Mouse (Mus musculus): Measurements from ENCODE around the gene Tmem262. TPM values are rescaled to one million over a fixed set of nuclear protein-coding genes. Genes with fewer than 3 reads are reported as not detected.
A peak's percentile ranks its signal among the peaks of the same experiment; 100 is the strongest.

Gene Tmem262
- polyA plus RNA-seq, 1 experiment from 2014 or later, result not detected

DNA sequence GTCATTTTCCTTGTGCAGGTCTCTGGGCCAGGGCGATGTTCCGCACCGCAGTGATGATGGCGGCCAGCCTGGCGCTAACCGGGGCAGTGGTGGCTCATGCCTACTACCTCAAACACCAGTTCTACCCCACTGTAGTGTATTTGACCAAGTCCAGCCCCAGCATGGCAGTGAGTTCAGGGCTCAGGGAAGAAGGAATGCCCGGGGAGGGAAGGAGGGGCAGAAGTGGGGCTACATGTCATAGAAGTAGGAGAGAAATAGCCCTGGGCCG is 32.0 kb upstream of the Tmem262 start:
- Histone ChIP-seq H3K27ac (replicated peaks) (peak overlapping the region; percentile 98; the same call in 1 of the 2 replicates), H3K9ac (ENCODE audit: low read length) (peak overlapping the region; percentile 82), H3K27me3 (ENCODE audit: control insufficient read depth, insufficient read depth, low read length) (no peaks in the 10 kb centered on the region), H3K4me1 (replicated peaks; ENCODE audit: control insufficient read depth, insufficient read depth) (0 out of 2 replicates have a peak, but pooled peaks cover 2% of the 10 kb centered on the region), H3K36me3 (ENCODE audit: control insufficient read depth, insufficient read depth, low read length) (peaks cover 37% of the 10 kb centered on the region), H3K9me3 (ENCODE audit: control insufficient read depth, low read length) (no peaks in the 10 kb centered on the region), H3K4me3 (ENCODE audit: low read depth, low read length) (peak overlapping the region; percentile 82), H3K4me2 (replicated peaks; ENCODE audit: low read depth) (peak overlapping the region; percentile 87)
- WGBS, result 74% methylated on average over 8 of the region's 8 CpGs
- TF ChIP-seq CTCF (IDR thresholded peaks at IDR 0.05; ENCODE audit: low read depth), result no peak
- no peak for TF ChIP-seq EP300 (optimal IDR thresholded peaks at IDR 0.05)
- ATAC-seq (ENCODE audit: low FRiP score, low TSS enrichment) (no peak; the same call in 1 of the 2 replicates), DNase-seq (ENCODE audit: low spot score) (no peak)

DNA sequence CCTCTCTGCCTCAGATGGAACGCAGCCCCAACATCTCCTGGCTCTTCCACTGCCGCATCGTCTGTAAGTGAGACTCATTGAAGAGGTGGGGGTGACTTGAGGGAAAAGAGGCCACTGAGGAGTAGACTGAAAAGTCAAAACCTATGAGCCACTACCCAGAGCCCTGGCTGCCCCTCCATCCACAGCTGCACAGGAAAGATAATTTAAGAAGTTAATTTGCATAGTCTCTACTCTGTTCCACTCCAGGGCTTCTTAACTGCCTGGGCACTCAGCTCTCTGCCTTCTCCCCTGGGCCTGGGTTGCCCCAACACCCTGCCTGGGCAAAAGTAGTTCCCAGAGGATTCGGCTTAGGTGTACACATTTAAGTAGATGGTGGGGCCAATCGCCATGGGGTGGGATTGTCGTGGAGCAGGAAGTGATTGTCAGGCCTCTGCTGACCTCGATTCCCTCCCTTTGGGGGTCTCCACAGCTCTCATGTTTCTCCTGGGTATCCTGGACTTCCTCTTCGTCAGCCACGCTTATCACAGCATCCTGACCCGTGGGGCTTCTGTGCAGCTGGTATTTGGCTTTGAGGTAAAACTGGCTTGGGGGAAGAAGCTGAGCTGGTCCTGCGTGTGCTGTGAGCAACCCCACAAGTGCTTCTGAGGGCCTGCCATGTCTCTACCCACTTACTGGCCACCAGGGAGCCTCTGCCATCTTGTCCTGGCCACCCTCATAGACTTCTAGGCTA is 31.0 kb upstream of the Tmem262 start:
- 0 out of 2 replicates have a peak, but pooled peaks cover 2% of the 10 kb centered on the region for H3K4me1 ChIP-seq (replicated peaks; ENCODE audit: control insufficient read depth, insufficient read depth)
- no peak for ATAC-seq (ENCODE audit: low FRiP score, low TSS enrichment)
- H3K4me2 ChIP-seq (replicated peaks; ENCODE audit: low read depth), result no peak overlapping the region
- H3K27me3 ChIP-seq (ENCODE audit: control insufficient read depth, insufficient read depth, low read length), result no peaks in the 10 kb centered on the region
- 85% methylated on average over 11 of the region's 11 CpGs for WGBS
- TF ChIP-seq EP300 (optimal IDR thresholded peaks at IDR 0.05), result no peak
- TF ChIP-seq CTCF (IDR thresholded peaks at IDR 0.05; ENCODE audit: low read depth), result no peak
- H3K36me3 ChIP-seq (ENCODE audit: control insufficient read depth, insufficient read depth, low read length), result peaks cover 39% of the 10 kb centered on the region
- no peak for DNase-seq (ENCODE audit: low spot score)
- no peak overlapping the region for H3K27ac ChIP-seq (replicated peaks)
- H3K9ac ChIP-seq (ENCODE audit: low read length), result no peak overlapping the region
- no peak overlapping the region for H3K4me3 ChIP-seq (ENCODE audit: low read depth, low read length)
- H3K9me3 ChIP-seq (ENCODE audit: control insufficient read depth, low read length), result no peaks in the 10 kb centered on the region

DNA sequence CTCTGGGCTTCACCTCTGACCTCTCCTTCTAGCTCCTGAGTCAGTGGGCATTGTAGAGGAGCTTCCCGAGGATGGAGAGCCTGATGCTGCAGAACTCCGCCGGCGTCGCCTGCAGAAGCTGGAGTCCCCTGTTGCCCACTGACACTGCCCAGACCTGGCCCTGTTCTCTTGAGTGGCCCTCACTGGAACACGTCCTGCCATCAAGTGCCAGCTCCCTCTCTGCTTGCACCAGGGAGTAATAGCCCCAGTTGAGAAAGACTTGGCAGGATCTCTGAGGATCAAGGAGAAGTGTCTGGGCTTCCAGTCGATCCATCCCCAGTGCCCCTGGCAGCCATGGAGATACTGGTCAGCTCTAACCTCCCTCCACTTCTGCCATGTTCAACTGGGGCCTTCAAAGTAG is 27.3 kb upstream of the Tmem262 start:
- Histone ChIP-seq H3K36me3 (ENCODE audit: control insufficient read depth, insufficient read depth, low read length) (peaks cover 39% of the 10 kb centered on the region), H3K4me2 (replicated peaks; ENCODE audit: low read depth) (no peak overlapping the region), H3K9me3 (ENCODE audit: control insufficient read depth, low read length) (no peaks in the 10 kb centered on the region), H3K4me1 (replicated peaks; ENCODE audit: control insufficient read depth, insufficient read depth) (peaks cover 2% of the 10 kb centered on the region; the same call in 1 of the 2 replicates), H3K27me3 (ENCODE audit: control insufficient read depth, insufficient read depth, low read length) (no peaks in the 10 kb centered on the region), H3K9ac (ENCODE audit: low read length) (no peak overlapping the region), H3K27ac (replicated peaks) (no peak overlapping the region), H3K4me3 (ENCODE audit: low read depth, low read length) (no peak overlapping the region)
- DNase-seq (ENCODE audit: low spot score) (no peak), ATAC-seq (ENCODE audit: low FRiP score, low TSS enrichment) (no peak)
- WGBS, result 83% methylated on average over 7 of the region's 7 CpGs
- TF ChIP-seq CTCF (IDR thresholded peaks at IDR 0.05; ENCODE audit: low read depth) (no peak), EP300 (optimal IDR thresholded peaks at IDR 0.05) (no peak)

DNA sequence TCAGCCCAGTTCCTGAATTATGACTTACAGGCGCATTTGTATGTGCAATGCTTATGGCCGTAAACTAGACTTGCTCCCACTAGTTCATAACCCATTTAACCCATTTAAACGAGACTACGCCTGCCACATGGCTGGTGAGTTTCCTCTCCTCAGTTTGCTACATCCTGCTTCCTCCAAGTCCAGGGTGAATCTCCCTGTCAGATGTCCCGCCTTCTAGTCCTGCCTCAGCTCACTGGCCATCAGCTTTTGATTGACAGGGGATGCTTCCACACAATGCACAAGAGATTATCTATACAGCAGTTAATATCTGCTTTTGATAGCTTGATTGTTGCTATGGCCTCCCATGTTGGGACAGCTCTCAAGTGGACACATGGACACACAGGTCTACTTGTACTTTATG is 25.5 kb upstream of the Tmem262 start:
- no peak overlapping the region for H3K9ac ChIP-seq (ENCODE audit: low read length)
- ATAC-seq (ENCODE audit: low FRiP score, low TSS enrichment) (no peak), DNase-seq (ENCODE audit: low spot score) (no peak)
- no peak overlapping the region for H3K4me3 ChIP-seq (ENCODE audit: low read depth, low read length)
- H3K9me3 ChIP-seq (ENCODE audit: control insufficient read depth, low read length), result no peaks in the 10 kb centered on the region
- 77% methylated on average over 5 of the region's 5 CpGs for WGBS
- H3K27me3 ChIP-seq (ENCODE audit: control insufficient read depth, insufficient read depth, low read length), result no peaks in the 10 kb centered on the region
- H3K4me2 ChIP-seq (replicated peaks; ENCODE audit: low read depth), result no peak overlapping the region
- no peaks in the 10 kb centered on the region; the same call in 1 of the 2 replicates for H3K4me1 ChIP-seq (replicated peaks; ENCODE audit: control insufficient read depth, insufficient read depth)
- peaks cover 32% of the 10 kb centered on the region for H3K36me3 ChIP-seq (ENCODE audit: control insufficient read depth, insufficient read depth, low read length)
- no peak overlapping the region for H3K27ac ChIP-seq (replicated peaks)
- no peak for TF ChIP-seq CTCF (IDR thresholded peaks at IDR 0.05; ENCODE audit: low read depth)
- no peak for TF ChIP-seq EP300 (optimal IDR thresholded peaks at IDR 0.05)

GRCm38 (mm10) chr19:6056696-6057095 is 23.1 kb upstream of the Tmem262 start:
- ATAC-seq (ENCODE audit: low FRiP score, low TSS enrichment) (no peak), DNase-seq (ENCODE audit: low spot score) (no peak)
- Histone ChIP-seq H3K27me3 (ENCODE audit: control insufficient read depth, insufficient read depth, low read length) (no peaks in the 10 kb centered on the region), H3K4me3 (ENCODE audit: low read depth, low read length) (peak overlapping the region; percentile 76), H3K36me3 (ENCODE audit: control insufficient read depth, insufficient read depth, low read length) (peaks cover 11% of the 10 kb centered on the region), H3K4me2 (replicated peaks; ENCODE audit: low read depth) (peak overlapping the region; percentile 81), H3K9ac (ENCODE audit: low read length) (peak overlapping the region; percentile 32; the same call in 1 of the 2 replicates), H3K27ac (replicated peaks) (no peak overlapping the region), H3K9me3 (ENCODE audit: control insufficient read depth, low read length) (no peaks in the 10 kb centered on the region), H3K4me1 (replicated peaks; ENCODE audit: control insufficient read depth, insufficient read depth) (no peaks in the 10 kb centered on the region; the same call in 1 of the 2 replicates)
- no peak for TF ChIP-seq CTCF (IDR thresholded peaks at IDR 0.05; ENCODE audit: low read depth)
- TF ChIP-seq EP300 (optimal IDR thresholded peaks at IDR 0.05), result no peak
- 39% methylated on average over 4 of the region's 4 CpGs for WGBS

DNA sequence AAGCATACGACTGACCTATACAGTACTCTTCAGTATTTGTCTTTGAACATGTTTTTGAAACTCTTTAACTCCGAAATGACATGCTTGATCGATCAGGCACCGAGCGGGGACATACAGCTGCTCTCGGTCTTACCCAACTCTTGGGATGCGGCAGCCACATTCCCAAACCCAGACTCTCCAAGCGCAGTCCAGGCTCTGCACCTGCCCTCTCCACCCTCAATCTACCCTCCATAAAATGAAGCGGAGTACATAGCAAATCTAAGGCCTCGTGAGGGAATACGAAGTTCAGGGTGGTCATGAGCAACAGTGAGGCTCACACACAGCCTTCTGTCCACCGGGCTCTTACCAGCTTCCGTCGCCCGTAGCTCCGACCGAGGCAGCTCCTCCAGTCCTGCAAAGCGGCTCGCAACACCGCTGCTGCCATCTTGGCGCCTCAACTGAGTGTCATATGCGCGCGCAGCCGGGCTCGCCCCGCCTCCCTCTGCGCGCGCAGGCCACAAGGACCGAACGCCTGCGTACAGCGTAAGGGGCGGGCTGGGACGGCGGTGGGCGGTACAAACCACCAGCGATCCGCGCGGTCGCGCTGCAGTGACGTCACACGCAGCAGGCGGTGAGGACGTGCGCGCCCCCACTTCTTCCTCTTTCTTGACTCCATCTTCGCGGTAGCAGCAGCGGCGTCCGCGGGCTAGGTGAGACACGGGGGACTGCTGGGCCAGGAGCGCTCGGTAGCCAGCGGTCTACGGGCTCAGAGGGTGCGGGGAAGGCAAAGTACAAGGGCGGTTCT is 22.3 kb upstream of the Tmem262 start, which contains the start of the genes Mrpl49 and Fau:
Gene Mrpl49, minus strand, starts transcription at position 473 of the 784 bp plus-strand sequence.
Gene Fau, plus strand, starts transcription at position 532 of the 784 bp plus-strand sequence.
- Histone ChIP-seq H3K27me3 (ENCODE audit: control insufficient read depth, insufficient read depth, low read length) (no peaks in the 10 kb centered on the region), H3K27ac (replicated peaks) (peak within 1 kb of the TSS; percentile 87), H3K4me1 (replicated peaks; ENCODE audit: control insufficient read depth, insufficient read depth) (peaks cover 3% of the 10 kb centered on the region), H3K9ac (ENCODE audit: low read length) (peak within 1 kb of the TSS; percentile 89), H3K36me3 (ENCODE audit: control insufficient read depth, insufficient read depth, low read length) (peaks cover 4% of the 10 kb centered on the region), H3K9me3 (ENCODE audit: control insufficient read depth, low read length) (no peaks in the 10 kb centered on the region), H3K4me2 (replicated peaks; ENCODE audit: low read depth) (peak within 1 kb of the TSS; percentile 81), H3K4me3 (ENCODE audit: low read depth, low read length) (peak within 1 kb of the TSS; percentile 76)
- WGBS, result under 1% methylated on average over 61 of the region's 63 CpGs
- no peak for TF ChIP-seq CTCF (IDR thresholded peaks at IDR 0.05; ENCODE audit: low read depth)
- no peak for TF ChIP-seq EP300 (optimal IDR thresholded peaks at IDR 0.05)
- DNase-seq (ENCODE audit: low spot score), result peak; percentile 99
- peak; percentile 85 for ATAC-seq (ENCODE audit: low FRiP score, low TSS enrichment)

All from stomach, postnatal 0 days (tissue).